Mouse (Mus musculus) MEL (cell line): ENCODE results near the gene Itga9. TPM values are rescaled to one million over a fixed set of nuclear protein-coding genes. Genes with fewer than 3 reads are reported as not detected.

ENCODE experiments used
- DNase-seq: peaks from one replicate; pipeline ENCODE4 v3.0.0; 2011; ENCODE audit warnings: low read depth, low spot score
- H3K27ac ChIP-seq: 2 replicates; pipeline ENCODE4 v1.5.1; 2012; ENCODE audit warnings: low read depth, mild to moderate bottlenecking, control low read depth, low read length, moderate library complexity; ENCODE audit not compliant: control insufficient read depth
- H3K27me3 ChIP-seq, 2 experiments: fragments of 150-350 bp in 1 of 2; sonication (generic) in 1 of 2; 2 replicates each; pipeline ENCODE4 v1.6.1; 2012; ENCODE audit warnings: low read length in 2 of 2, mild to moderate bottlenecking in 2 of 2, improper control_type of control experiment in 1 of 2, moderate library complexity in 1 of 2; ENCODE audit not compliant: insufficient read depth in 2 of 2, control insufficient read depth in 1 of 2
- H3K36me3 ChIP-seq, 2 experiments: 2 replicates each; pipeline ENCODE4 v1.6.1; 2012 to 2014; ENCODE audit warnings: low read length in 2 of 2, improper control_type of control experiment in 1 of 2, inconsistent platforms in 1 of 2, mild to moderate bottlenecking in 1 of 2; ENCODE audit not compliant: insufficient read depth in 2 of 2, control insufficient read depth in 1 of 2
- H3K4me1 ChIP-seq, 2 experiments: fragments of 150-350 bp in 1 of 2; sonication (generic) in 1 of 2; 2 replicates each; pipeline ENCODE4 v1.6.1; 2012; ENCODE audit warnings: low read length in 2 of 2, improper control_type of control experiment in 1 of 2, mild to moderate bottlenecking in 1 of 2; ENCODE audit not compliant: insufficient read depth in 2 of 2, control insufficient read depth in 1 of 2
- H3K4me3 ChIP-seq, 2 experiments: fragments of 150-350 bp in 1 of 2; sonication (generic) in 1 of 2; 2 replicates each; pipeline ENCODE4 v1.5.1; 2012; ENCODE audit warnings: low read depth in 2 of 2, low read length in 2 of 2, mild to moderate bottlenecking in 2 of 2, moderate library complexity in 2 of 2, control low read depth in 1 of 2, improper control_type of control experiment in 1 of 2; ENCODE audit not compliant: control insufficient read depth in 1 of 2, insufficient read depth in 1 of 2
- H3K79me2 ChIP-seq: 2 replicates; pipeline ENCODE4 v1.6.1; 2012; ENCODE audit warnings: mild to moderate bottlenecking, low read length, moderate library complexity; ENCODE audit not compliant: control insufficient read depth, poor library complexity, insufficient read depth
- H3K9ac ChIP-seq: 2 replicates; pipeline ENCODE4 v1.6.1; 2012; ENCODE audit warnings: low read depth, mild to moderate bottlenecking, control low read depth, low read length, moderate library complexity; ENCODE audit not compliant: control insufficient read depth, poor library complexity, severe bottlenecking
- H3K9me3 ChIP-seq: fragments of 150-350 bp; sonication (generic); replicated peaks from 2 replicates; pipeline ENCODE4 v1.6.1; 2012; ENCODE audit warnings: mild to moderate bottlenecking, low read length, improper control_type of control experiment, moderate library complexity; ENCODE audit not compliant: insufficient read depth
- BHLHE40 ChIP-seq: IDR thresholded peaks from 2 replicates; pipeline ENCODE4 v1.6.1; 2012; ENCODE audit warnings: low read depth, mild to moderate bottlenecking, inconsistent platforms, low read length, improper control_type of control experiment, borderline replicate concordance
- CHD1 ChIP-seq: IDR thresholded peaks from 2 replicates; pipeline ENCODE4 v1.6.1; 2012; ENCODE audit warnings: low read depth, mild to moderate bottlenecking, inconsistent platforms, low read length, improper control_type of control experiment
- CTCF ChIP-seq, 3 experiments: IDR thresholded peaks in 2 of 3; conservative IDR thresholded peaks in 1 of 3; 2 replicates each; pipeline ENCODE4 v1.5.1; 2011 to 2012; ENCODE audit warnings: low read length in 3 of 3, low read depth in 2 of 3, mild to moderate bottlenecking in 2 of 3, improper control_type of control experiment in 1 of 3, inconsistent platforms in 1 of 3, mixed read lengths in 1 of 3, moderate library complexity in 1 of 3; ENCODE audit not compliant: control insufficient read depth in 1 of 3, insufficient read depth in 1 of 3, poor library complexity in 1 of 3, severe bottlenecking in 1 of 3
- ELF1 ChIP-seq: IDR thresholded peaks from 2 replicates; pipeline ENCODE4 v1.6.1; 2014; ENCODE audit warnings: low read depth, mild to moderate bottlenecking, inconsistent platforms, low read length, improper control_type of control experiment, moderate library complexity
- EP300 ChIP-seq, 2 experiments: IDR thresholded peaks; 2 replicates each; pipeline ENCODE4 v1.6.1; 2011; ENCODE audit warnings: improper control_type of control experiment in 2 of 2, low read length in 2 of 2, low read depth in 1 of 2, mild to moderate bottlenecking in 1 of 2
- ETS1 ChIP-seq: IDR thresholded peaks from 2 replicates; pipeline ENCODE4 v1.6.1; 2012; ENCODE audit warnings: low read depth, mild to moderate bottlenecking, inconsistent platforms, low read length, improper control_type of control experiment, moderate library complexity
- HCFC1 ChIP-seq: IDR thresholded peaks from 2 replicates; pipeline ENCODE4 v1.6.1; 2012; ENCODE audit warnings: low read depth, mild to moderate bottlenecking, inconsistent platforms, low read length, improper control_type of control experiment, moderate library complexity
- MAFK ChIP-seq: IDR thresholded peaks from 2 replicates; pipeline ENCODE4 v1.6.1; 2011; ENCODE audit warnings: low read depth, mild to moderate bottlenecking, low read length, improper control_type of control experiment, borderline replicate concordance
- MXI1 ChIP-seq: IDR thresholded peaks from 2 replicates; pipeline ENCODE4 v1.6.1; 2011; ENCODE audit warnings: mild to moderate bottlenecking, low read depth, low read length, improper control_type of control experiment
- MYC ChIP-seq: IDR thresholded peaks from 2 replicates; pipeline ENCODE4 v1.6.1; 2011; ENCODE audit warnings: low read depth, mild to moderate bottlenecking, low read length, improper control_type of control experiment, moderate library complexity
- NELFE ChIP-seq: IDR thresholded peaks from 2 replicates; pipeline ENCODE4 v1.6.1; 2011; ENCODE audit warnings: low read depth, low read length, improper control_type of control experiment
- NRF1 ChIP-seq: IDR thresholded peaks from 2 replicates; pipeline ENCODE4 v1.6.1; 2014; ENCODE audit warnings: low read depth, mild to moderate bottlenecking, inconsistent platforms, low read length, improper control_type of control experiment, moderate library complexity; ENCODE audit not compliant: poor library complexity, insufficient read depth, severe bottlenecking
- POLR2A ChIP-seq, 2 experiments: IDR thresholded peaks; 2 replicates each; pipeline ENCODE4 v1.6.1; 2011 to 2012; ENCODE audit warnings: low read length in 2 of 2, mild to moderate bottlenecking in 2 of 2, control low read depth in 1 of 2, improper control_type of control experiment in 1 of 2, low read depth in 1 of 2, moderate library complexity in 1 of 2; ENCODE audit not compliant: control insufficient read depth in 1 of 2, insufficient read depth in 1 of 2, poor library complexity in 1 of 2
- POLR2AphosphoS2 ChIP-seq: IDR thresholded peaks from 2 replicates; pipeline ENCODE4 v1.6.1; 2011; ENCODE audit warnings: low read length, improper control_type of control experiment
- POLR2AphosphoS5 ChIP-seq: IDR thresholded peaks from 2 replicates; pipeline ENCODE4 v1.6.1; 2012; ENCODE audit warnings: low read depth, borderline replicate concordance, mild to moderate bottlenecking, inconsistent platforms, low read length, moderate library complexity, mixed read lengths
- RAD21 ChIP-seq: IDR thresholded peaks from 2 replicates; pipeline ENCODE4 v1.6.1; 2011; ENCODE audit warnings: mild to moderate bottlenecking, low read depth, low read length, improper control_type of control experiment
- RCOR1 ChIP-seq: IDR thresholded peaks from 2 replicates; pipeline ENCODE4 v1.6.1; 2012; ENCODE audit warnings: low read depth, mild to moderate bottlenecking, inconsistent platforms, low read length, improper control_type of control experiment
- SMC3 ChIP-seq: IDR thresholded peaks from 2 replicates; pipeline ENCODE4 v1.6.1; 2011; ENCODE audit warnings: low read depth, low read length, improper control_type of control experiment
- UBTF ChIP-seq: IDR thresholded peaks from 2 replicates; pipeline ENCODE4 v1.6.1; 2012; ENCODE audit warnings: low read depth, mild to moderate bottlenecking, inconsistent platforms, low read length, improper control_type of control experiment, moderate library complexity, borderline replicate concordance; ENCODE audit not compliant: insufficient read depth
- USF1 ChIP-seq: IDR thresholded peaks from 2 replicates; pipeline ENCODE4 v1.6.1; 2014; ENCODE audit warnings: low read depth, mild to moderate bottlenecking, inconsistent platforms, low read length, improper control_type of control experiment, moderate library complexity
- ZC3H11A ChIP-seq: IDR thresholded peaks from 2 replicates; pipeline ENCODE4 v1.6.1; 2012; ENCODE audit warnings: low read depth, mild to moderate bottlenecking, inconsistent platforms, low read length, improper control_type of control experiment
- ZKSCAN1 ChIP-seq: IDR thresholded peaks from 2 replicates; pipeline ENCODE4 v1.6.1; 2012; ENCODE audit warnings: low read depth, mild to moderate bottlenecking, inconsistent platforms, low read length, improper control_type of control experiment, moderate library complexity
- ZNF384 ChIP-seq: IDR thresholded peaks from 2 replicates; pipeline ENCODE4 v1.6.1; 2012; ENCODE audit warnings: low read depth, mild to moderate bottlenecking, inconsistent platforms, low read length, improper control_type of control experiment
- polyA plus RNA-seq, 2 experiments: library from polyadenylated mRNA; stranded (reverse) in 1 of 2; unstranded in 1 of 2; fragments of >175 nt in 1 of 2; fragments of >200 nt in 1 of 2; gene quantifications; 2 replicates each; pipeline versions ENCODE4 v1.2.1 to v1.2.4; 2012; ENCODE audit warnings: low replicate concordance in 2 of 2, low read depth in 1 of 2; ENCODE audit not compliant: insufficient read length in 2 of 2, insufficient read depth in 1 of 2, missing spikeins in 1 of 2
- total RNA-seq: library from RNA; depleted of rRNA; stranded (reverse); fragments of 300-350 nt; gene quantifications from 2 replicates; pipeline ENCODE4 v1.2.3, GENCODE M21; 2012

Itga9 gene
- total and polyA plus RNA-seq, 3 experiments, result 0.19 to 0.21 TPM; not detected in 1

DNA sequence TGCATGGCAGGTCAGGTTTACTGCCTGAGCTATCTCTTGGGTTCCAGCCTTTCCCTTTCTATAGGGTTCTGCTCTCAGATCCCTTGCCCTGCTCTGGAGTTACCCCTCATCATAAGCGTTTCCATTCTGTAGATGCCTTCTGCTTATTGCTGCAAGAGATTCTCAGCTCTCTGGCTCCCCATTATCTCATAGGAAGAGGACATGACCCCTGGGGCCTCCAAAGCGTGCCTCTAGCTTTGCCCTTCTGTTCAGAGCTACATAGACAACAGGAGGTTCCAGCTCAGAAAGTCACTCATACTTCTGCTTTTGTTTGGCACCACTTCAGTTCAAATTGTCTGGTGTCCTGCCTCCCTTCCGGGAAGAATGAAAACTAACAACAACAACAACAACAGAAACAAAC, 59.6 kb downstream of the Itga9 start:
- no peaks in the 10 kb centered on the region for H3K9me3 ChIP-seq
- DNase-seq, result no peak
- no peaks in the 10 kb centered on the region for H3K79me2 ChIP-seq
- no peaks in the 10 kb centered on the region for H3K36me3 ChIP-seq
- no peak overlapping the region for H3K4me3 ChIP-seq
- H3K9ac ChIP-seq, result no peak overlapping the region
- H3K27ac ChIP-seq, result no peak overlapping the region
- H3K27me3 ChIP-seq, result no peaks in the 10 kb centered on the region
- no peaks in the 10 kb centered on the region for H3K4me1 ChIP-seq
- TF ChIP-seq ELF1, result no peak
- no peak for TF ChIP-seq ZNF384
- no peak for TF ChIP-seq EP300 (IDR thresholded peaks at IDR 0.05; ENCODE audit: low read depth in 1 of 2, low read length in 2 of 2)
- TF ChIP-seq USF1, result no peak
- TF ChIP-seq MXI1, result no peak
- no peak for TF ChIP-seq ZC3H11A
- TF ChIP-seq NELFE, result no peak
- no peak for TF ChIP-seq ZKSCAN1
- TF ChIP-seq MAFK, result no peak
- no peak for TF ChIP-seq HCFC1
- no peak for TF ChIP-seq ETS1
- TF ChIP-seq POLR2AphosphoS5, result no peak
- TF ChIP-seq SMC3, result no peak
- TF ChIP-seq RAD21, result no peak
- TF ChIP-seq UBTF, result no peak
- TF ChIP-seq RCOR1, result no peak
- no peak for TF ChIP-seq BHLHE40

DNA sequence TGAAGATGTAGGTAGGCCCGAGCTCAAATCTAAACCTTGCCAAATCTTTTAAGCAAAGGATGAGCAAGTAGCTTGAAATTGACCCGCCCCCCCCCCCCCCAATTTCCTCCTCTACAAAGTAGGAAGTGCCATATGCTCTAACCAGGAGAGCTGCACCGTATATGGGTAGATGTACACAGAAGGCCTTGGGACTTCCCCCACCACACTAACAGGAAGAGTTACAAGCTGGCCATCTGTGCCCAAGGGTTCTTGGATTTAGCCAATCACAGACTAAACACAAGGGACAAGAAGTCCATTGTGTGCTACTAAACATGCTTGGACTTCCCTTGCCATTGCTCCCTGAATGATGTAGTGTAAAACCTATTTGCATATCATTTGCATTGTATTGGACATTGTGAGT, 63.2 kb downstream of the Itga9 start:
- DNase-seq, result no peak
- no peak for TF ChIP-seq ETS1
- TF ChIP-seq POLR2A (IDR thresholded peaks at IDR 0.05; ENCODE audit: control insufficient read depth in 1 of 2, insufficient read depth in 1 of 2, low read depth in 1 of 2, low read length in 2 of 2, poor library complexity in 1 of 2), result no peak
- TF ChIP-seq MYC, result no peak
- TF ChIP-seq POLR2AphosphoS2, result no peak
- TF ChIP-seq CHD1, result no peak
- TF ChIP-seq ZC3H11A, result no peak
- TF ChIP-seq CTCF (IDR thresholded peaks at IDR 0.05 in 2 of 3, conservative IDR thresholded peaks at IDR 0.05 in 1 of 3; ENCODE audit: control insufficient read depth in 1 of 3, insufficient read depth in 1 of 3, low read depth in 2 of 3, low read length in 3 of 3, poor library complexity in 1 of 3, severe bottlenecking in 1 of 3), result no peak
- no peak for TF ChIP-seq ZNF384
- no peak for TF ChIP-seq NRF1
- Histone ChIP-seq H3K4me1 (peaks cover 0 to 6% of the 10 kb centered on the region in 2 experiments; a peak in 2 of 4 replicates), H3K4me3 (no peak overlapping the region), H3K9ac (no peak overlapping the region), H3K36me3 (peaks cover 0 to 2% of the 10 kb centered on the region in 2 experiments; a peak in 1 of 4 replicates), H3K27ac (no peak overlapping the region), H3K79me2 (no peaks in the 10 kb centered on the region), H3K9me3 (no peaks in the 10 kb centered on the region), H3K27me3 (no peaks in the 10 kb centered on the region)
